Mouse (Mus musculus) olfactory bulb, adult 2 months (tissue): ENCODE measurements around the gene Zfp385b.

ENCODE experiments used
- CTCF ChIP-seq: fragments of 200-500 bp; IDR thresholded peaks from 2 replicates; pipeline ENCODE4 v1.5.1; 2012; ENCODE audit warnings: low read depth, mild to moderate bottlenecking, low read length, moderate library complexity; ENCODE audit not compliant: insufficient read depth
- POLR2A ChIP-seq: fragments of 200-500 bp; IDR thresholded peaks from 2 replicates; pipeline ENCODE4 v1.6.1; 2012; ENCODE audit warnings: mild to moderate bottlenecking, low read depth, low read length, moderate library complexity; ENCODE audit not compliant: insufficient read depth

DNA sequence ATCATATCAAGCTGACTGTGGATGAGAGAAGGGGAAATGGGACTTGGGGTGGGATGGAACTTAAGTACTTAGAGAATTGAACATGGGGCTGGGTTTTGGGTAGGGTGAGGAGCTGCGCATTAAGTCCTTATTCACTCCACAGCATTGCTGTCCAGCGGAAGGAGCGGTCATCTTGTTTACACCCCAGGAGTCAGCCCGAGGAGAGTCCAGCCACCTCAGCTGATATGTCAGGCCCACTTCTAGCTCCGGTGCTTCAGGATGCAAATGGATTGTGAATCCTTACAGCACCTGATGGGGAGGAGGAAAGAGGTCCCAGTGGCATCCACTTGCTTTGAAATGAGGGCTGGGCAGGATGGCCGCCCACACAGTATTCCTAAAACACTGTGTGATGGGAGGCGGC is 425.6 kb downstream of the Zfp385b start:
- TF ChIP-seq POLR2A, result no peak
- no peak for TF ChIP-seq CTCF
